Mouse (Mus musculus) brain, embryonic 14.5 days (tissue): Measurements from ENCODE around the gene Cfap298. TPM values are rescaled to one million over a fixed set of nuclear protein-coding genes. Genes with fewer than 3 reads are reported as not detected.

Experiments
- DNase-seq: peaks from one replicate; pipeline ENCODE4 v3.0.0-alpha.2; 2011; ENCODE audit warnings: low read depth
- CTCF ChIP-seq: fragments of 200-500 bp; IDR thresholded peaks from 2 replicates; pipeline ENCODE4 v1.5.1; 2012; ENCODE audit warnings: inconsistent platforms, mild to moderate bottlenecking, moderate library complexity, borderline replicate concordance; ENCODE audit not compliant: insufficient read depth, insufficient read length; ENCODE audit errors: extremely low read depth
- POLR2A ChIP-seq: fragments of 200-500 bp; IDR thresholded peaks from 2 replicates; pipeline ENCODE4 v1.6.1; 2012; ENCODE audit warnings: mild to moderate bottlenecking, inconsistent platforms, borderline replicate concordance; ENCODE audit not compliant: poor library complexity, insufficient read depth, insufficient read length, severe bottlenecking; ENCODE audit errors: extremely low read depth
- polyA plus RNA-seq: library from polyadenylated mRNA; depleted of rRNA; stranded (reverse); fragments of >200 nt; gene quantifications from 2 replicates; pipeline ENCODE4 v1.2.3, GENCODE M21; 2012; rRNA removed

The Cfap298 gene
- polyA plus RNA-seq = 23.0 and 24.4 TPM in 2 replicates

DNA sequence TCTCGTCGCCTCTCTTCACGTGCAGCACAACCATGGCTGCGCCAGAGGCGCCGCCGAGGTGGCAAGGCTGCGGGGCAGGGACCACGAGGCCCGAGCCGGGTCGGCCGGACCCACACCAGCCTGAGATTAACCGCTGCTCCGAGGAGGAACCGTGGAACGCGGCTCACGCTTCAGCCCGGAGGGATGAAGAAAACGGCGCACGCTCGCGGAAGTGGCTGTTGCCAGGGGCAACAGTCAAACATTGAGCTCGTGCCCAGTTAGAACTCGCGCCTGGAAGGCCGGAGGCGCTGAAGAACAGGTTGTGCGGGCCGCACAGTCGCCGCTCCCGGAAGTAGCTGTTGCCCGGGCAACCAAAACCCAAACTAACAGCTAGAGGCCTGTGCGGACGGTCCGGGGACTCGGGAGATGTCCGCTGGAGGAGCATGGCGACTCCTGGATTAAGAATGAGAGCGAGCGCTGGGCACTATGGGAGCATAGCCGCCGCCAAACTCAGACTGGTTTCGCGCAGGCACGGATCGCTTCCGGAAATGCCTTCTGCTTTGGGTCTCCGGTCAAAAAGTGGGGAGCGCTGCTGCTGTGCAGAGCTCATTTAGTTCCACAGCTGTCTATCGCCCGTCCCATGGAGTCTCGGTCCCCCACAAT, at the start of gene Cfap298:
Gene Cfap298, minus strand, starts transcription at position 428 of the 642 bp plus-strand sequence.
- TF ChIP-seq CTCF = no peak
- TF ChIP-seq POLR2A = 0 out of 2 replicates have a peak, but pooled peaks have one; percentile 51
- DNase-seq = peak; percentile 99

GRCm38 (mm10) chr16:90971004-90971403, 36.1 kb upstream of the Cfap298 start:
- TF ChIP-seq POLR2A (no peak), CTCF (no peak)
- no peak for DNase-seq

DNA sequence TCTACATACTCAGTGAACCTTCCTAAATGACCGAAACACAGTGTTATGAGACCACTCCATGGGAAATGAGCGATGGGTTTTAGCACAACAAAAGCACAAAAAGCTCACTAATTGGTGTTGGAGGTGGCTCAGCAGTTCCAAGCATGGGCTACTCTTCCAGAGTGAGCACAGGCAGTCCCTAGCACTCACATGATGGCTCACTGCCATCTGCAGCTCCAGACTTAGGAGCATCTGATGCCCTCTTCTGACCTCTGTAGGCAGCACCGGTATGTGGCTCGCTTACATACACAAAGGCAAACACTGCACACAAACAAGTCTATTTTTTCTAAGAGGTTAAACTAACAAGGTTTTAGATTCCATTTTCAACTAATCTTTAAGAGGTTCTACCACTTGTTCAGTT, 31.3 kb upstream of the Cfap298 start:
- peak; percentile 9 for DNase-seq
- no peak for TF ChIP-seq POLR2A
- TF ChIP-seq CTCF = no peak

- TF ChIP-seq POLR2A (no peak), CTCF (no peak)
- DNase-seq = no peak
These were observed 29.4 kb upstream of the Cfap298 start for GRCm38 (mm10) chr16:90964302-90964701.

DNA sequence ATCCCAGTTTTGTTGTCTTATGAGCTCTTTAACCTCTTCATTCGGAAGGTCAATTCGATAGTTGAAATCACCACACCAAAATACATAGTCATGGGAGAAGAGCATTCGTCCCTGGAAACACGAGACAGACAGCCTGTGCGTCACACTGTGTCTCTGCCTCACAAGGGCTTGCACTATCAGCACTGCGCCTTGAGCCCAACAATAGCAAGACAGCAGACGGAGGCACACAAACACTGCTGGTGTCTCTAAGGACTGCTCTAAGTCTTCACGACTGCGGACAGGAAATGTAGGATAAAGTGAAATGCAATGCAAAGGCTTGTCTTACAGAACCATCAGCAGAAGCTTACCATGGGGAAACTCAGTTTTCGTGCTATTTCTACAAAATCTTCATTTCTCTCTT, 29.0 kb upstream of the Cfap298 start:
- no peak for DNase-seq
- TF ChIP-seq POLR2A = no peak
- no peak for TF ChIP-seq CTCF

- no peak for TF ChIP-seq CTCF
- no peak for TF ChIP-seq POLR2A
- DNase-seq = no peak
These were observed 28.3 kb upstream of the Cfap298 start for GRCm38 (mm10) chr16:90963231-90963630.

- TF ChIP-seq CTCF (no peak), POLR2A (no peak)
- DNase-seq = no peak
These were observed 23.6 kb upstream of the Cfap298 start for GRCm38 (mm10) chr16:90958301-90959085.

GRCm38 (mm10) chr16:90955494-90955893, 20.6 kb upstream of the Cfap298 start:
- no peak for TF ChIP-seq CTCF
- TF ChIP-seq POLR2A = no peak
- no peak for DNase-seq

GRCm38 (mm10) chr16:90953770-90954169, 18.9 kb upstream of the Cfap298 start:
- TF ChIP-seq POLR2A (no peak), CTCF (peak; percentile 23; the same call in 1 of the 2 replicates)
- DNase-seq = peak; percentile 26

GRCm38 (mm10) chr16:90953147-90953546, 18.2 kb upstream of the Cfap298 start:
- DNase-seq = no peak
- TF ChIP-seq CTCF = no peak

- TF ChIP-seq POLR2A (no peak), CTCF (peak; percentile 13; the same call in 1 of the 2 replicates)
- DNase-seq = peak; percentile 6
These were observed 15.5 kb upstream of the Cfap298 start for GRCm38 (mm10) chr16:90950354-90950963.
